Mouse (Mus musculus) midbrain, embryonic 16.5 days (tissue): ENCODE measurements around the gene Rxra. TPM values are rescaled to one million over a fixed set of nuclear protein-coding genes. Genes with fewer than 3 reads are reported as not detected.
A peak's percentile ranks its signal among the peaks of the same experiment; 100 is the strongest.

ENCODE experiments used
- ATAC-seq: fragments of 200-750 bp; cut with Nextera tagmentation; 2 replicates; pipeline ENCODE4 v1.8.0; 2017; ENCODE audit warnings: moderate TSS enrichment
- H3K27ac ChIP-seq: fragments of 300-500 bp; sonication (generic); 2 replicates; pipeline ENCODE4 v1.5.1; 2014; ENCODE audit warnings: mild to moderate bottlenecking, low read length, mixed read lengths
- H3K27me3 ChIP-seq: fragments of 300-500 bp; sonication (generic); 2 replicates; pipeline ENCODE4 v1.6.1; 2014; ENCODE audit warnings: low read depth, low read length, mixed read lengths; ENCODE audit not compliant: control insufficient read depth, insufficient read depth
- H3K36me3 ChIP-seq: fragments of 300-500 bp; sonication (generic); 2 replicates; pipeline ENCODE4 v1.6.1; 2014; ENCODE audit warnings: mild to moderate bottlenecking, low read length, moderate library complexity, mixed read lengths; ENCODE audit not compliant: control insufficient read depth, insufficient read depth
- H3K4me1 ChIP-seq: fragments of 300-500 bp; sonication (generic); 2 replicates; pipeline ENCODE4 v1.6.1; 2014; ENCODE audit warnings: mild to moderate bottlenecking, low read length, mixed read lengths; ENCODE audit not compliant: control insufficient read depth, insufficient read depth
- H3K4me2 ChIP-seq: fragments of 300-500 bp; sonication (generic); 2 replicates; pipeline ENCODE4 v1.6.1; 2014; ENCODE audit warnings: mild to moderate bottlenecking, low read length, mixed read lengths
- H3K4me3 ChIP-seq: fragments of 300-500 bp; sonication (generic); 2 replicates; pipeline ENCODE4 v1.5.1; 2014; ENCODE audit warnings: low read depth, mild to moderate bottlenecking, low read length, moderate library complexity, mixed read lengths
- H3K9ac ChIP-seq: fragments of 300-500 bp; sonication (generic); 2 replicates; pipeline ENCODE4 v1.6.1; 2014; ENCODE audit warnings: low read depth, low read length, mixed read lengths
- H3K9me3 ChIP-seq: fragments of 300-500 bp; sonication (generic); replicated peaks from 2 replicates; pipeline ENCODE4 v1.6.1; 2014; ENCODE audit warnings: mild to moderate bottlenecking, low read length, mixed read lengths; ENCODE audit not compliant: control insufficient read depth, poor library complexity, severe bottlenecking
- WGBS: fragments of 180-500 bp; shearing (Covaris S2); extraction: QIAGEN DNeasy Blood & Tissue Kit; methylation state at CpG from one replicate; pipeline ENCODE4 v1.1.7; 2014; 5-methylcytosine and 5-hydroxymethylcytosine counted together
- polyA plus RNA-seq: library from polyadenylated mRNA; unstranded; fragments of >200 nt; fragmentation: Nextera tagmentation; extraction: Ambion mirVana; gene quantifications from 2 replicates; pipeline ENCODE4 v1.2.1, GENCODE M21; 2015

Rxra gene
- polyA plus RNA-seq, 1 experiment from 2014 or later, result 2.5 TPM

DNA sequence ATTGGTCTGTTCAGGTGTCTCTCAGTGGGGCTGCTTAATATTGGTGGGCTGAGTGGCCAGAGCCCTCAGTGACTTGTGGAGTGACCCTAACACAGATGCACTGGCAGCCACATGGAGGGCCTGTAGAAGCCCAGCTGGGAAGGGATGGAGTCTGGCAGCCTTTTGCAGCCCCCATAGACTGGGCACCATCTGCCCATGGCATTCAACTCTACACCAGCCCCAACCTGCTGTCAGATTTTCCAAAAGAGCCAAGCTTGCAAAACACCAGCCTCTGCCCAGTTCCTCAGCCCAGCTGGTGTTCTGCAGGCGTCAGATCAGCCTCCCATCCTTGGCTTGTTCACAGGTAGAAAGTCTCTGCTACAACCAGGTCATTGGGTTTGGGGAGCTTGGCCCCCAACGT lies 70.6 kb downstream of the Rxra start:
- Histone ChIP-seq H3K4me3 (no peak overlapping the region), H3K4me2 (no peak overlapping the region), H3K4me1 (peaks cover 22% of the 10 kb centered on the region), H3K9ac (no peak overlapping the region), H3K9me3 (no peaks in the 10 kb centered on the region), H3K27me3 (no peaks in the 10 kb centered on the region), H3K27ac (no peak overlapping the region), H3K36me3 (no peaks in the 10 kb centered on the region)
- WGBS, result 25% methylated on average over 2 of the region's 2 CpGs
- no peak for ATAC-seq

DNA sequence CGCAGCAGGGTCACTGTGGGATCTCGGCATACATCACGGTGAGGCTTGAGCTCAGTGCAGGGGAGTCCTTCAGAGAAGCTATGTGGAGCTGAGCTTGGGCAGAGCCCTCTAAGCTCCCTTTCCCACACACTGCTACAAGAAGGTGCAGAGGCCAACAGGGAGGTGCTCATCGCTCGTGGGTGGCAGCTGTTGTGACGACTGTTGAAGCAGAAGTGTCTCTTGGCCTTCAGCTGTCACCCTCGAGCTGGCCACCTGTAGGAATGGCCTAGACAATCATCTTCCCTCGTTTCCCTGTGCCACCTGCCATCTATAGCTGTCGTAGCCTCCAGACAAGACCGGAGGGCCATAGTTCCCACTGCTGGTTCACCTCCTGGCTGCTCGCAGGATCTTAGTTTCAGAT lies 72.7 kb downstream of the Rxra start:
- H3K36me3 ChIP-seq, result no peaks in the 10 kb centered on the region
- H3K27me3 ChIP-seq, result no peaks in the 10 kb centered on the region
- H3K4me1 ChIP-seq, result peaks cover 22% of the 10 kb centered on the region
- no peak overlapping the region for H3K4me2 ChIP-seq
- ATAC-seq, result no peak
- H3K9me3 ChIP-seq, result no peaks in the 10 kb centered on the region
- H3K27ac ChIP-seq, result no peak overlapping the region
- WGBS, result 86% methylated on average over 11 of the region's 11 CpGs
- no peak overlapping the region for H3K9ac ChIP-seq
- no peak overlapping the region for H3K4me3 ChIP-seq

DNA sequence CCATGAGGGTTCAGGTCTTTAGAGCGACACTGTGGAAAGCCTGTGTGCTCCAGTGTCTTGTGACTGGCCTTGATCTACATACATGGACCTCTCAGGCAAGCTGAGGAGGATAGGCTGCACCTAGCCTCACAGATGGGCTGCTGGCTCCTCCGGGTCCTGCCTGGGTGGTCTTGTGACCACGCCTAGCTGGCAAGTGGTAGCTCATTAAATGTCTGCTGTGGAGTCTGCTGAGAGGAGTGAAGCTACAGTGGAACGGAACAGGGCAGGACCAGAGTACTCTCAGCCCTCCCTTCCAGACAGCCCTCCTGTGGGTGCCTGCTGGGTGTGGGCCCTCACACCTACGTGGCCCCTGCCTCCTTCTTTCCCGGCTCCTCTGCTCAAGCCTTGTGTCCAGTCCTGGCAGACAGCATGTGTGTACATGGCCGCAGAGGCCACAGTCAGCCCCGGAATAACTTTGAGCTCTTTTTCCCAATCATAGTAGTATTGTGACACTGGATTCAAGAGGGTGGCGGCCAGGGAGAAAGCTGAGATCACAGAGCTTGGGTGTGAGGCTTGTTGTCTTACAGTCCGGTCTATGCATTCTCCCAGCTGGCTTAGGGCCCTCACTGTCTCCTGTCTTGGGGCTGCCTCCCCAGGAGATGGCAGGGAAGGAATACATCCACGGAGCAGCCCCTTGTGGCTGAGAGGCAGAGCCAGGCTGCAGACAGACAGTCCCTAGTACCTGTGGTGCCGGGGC lies 74.3 kb downstream of the Rxra start:
- H3K9ac ChIP-seq, result no peak overlapping the region
- peaks cover 17% of the 10 kb centered on the region for H3K4me1 ChIP-seq
- 84% methylated on average over 12 of the region's 12 CpGs for WGBS
- no peak overlapping the region for H3K4me3 ChIP-seq
- no peak overlapping the region for H3K4me2 ChIP-seq
- H3K9me3 ChIP-seq, result no peaks in the 10 kb centered on the region
- H3K27ac ChIP-seq, result no peak overlapping the region
- no peaks in the 10 kb centered on the region for H3K36me3 ChIP-seq
- no peak for ATAC-seq
- no peaks in the 10 kb centered on the region for H3K27me3 ChIP-seq

DNA sequence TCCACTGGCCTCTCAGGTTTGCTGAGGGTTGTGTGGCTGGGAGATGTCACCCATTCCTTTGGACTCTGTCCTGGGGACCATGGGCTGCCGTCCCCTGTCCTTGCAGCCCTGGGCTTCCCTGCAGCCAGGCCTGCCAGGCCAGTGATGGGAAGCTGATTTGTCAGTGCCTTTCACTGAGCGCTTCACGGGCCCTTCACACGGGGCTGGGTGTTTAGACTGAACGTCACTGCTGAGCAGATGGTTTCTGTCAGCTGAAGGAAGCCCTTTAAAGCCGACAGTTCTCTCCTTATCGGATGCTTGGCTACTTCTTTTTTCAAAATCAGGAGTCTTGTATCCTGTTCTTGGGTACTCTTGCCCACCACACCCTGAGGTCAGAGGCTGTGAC lies 74.9 kb downstream of the Rxra start:
- no peak for ATAC-seq
- H3K27me3 ChIP-seq, result no peaks in the 10 kb centered on the region
- no peaks in the 10 kb centered on the region for H3K36me3 ChIP-seq
- no peak overlapping the region for H3K4me3 ChIP-seq
- H3K27ac ChIP-seq, result no peak overlapping the region
- H3K9me3 ChIP-seq, result no peaks in the 10 kb centered on the region
- 81% methylated on average over 7 of the region's 7 CpGs for WGBS
- H3K4me2 ChIP-seq, result no peak overlapping the region
- peaks cover 12% of the 10 kb centered on the region for H3K4me1 ChIP-seq
- H3K9ac ChIP-seq, result no peak overlapping the region

DNA sequence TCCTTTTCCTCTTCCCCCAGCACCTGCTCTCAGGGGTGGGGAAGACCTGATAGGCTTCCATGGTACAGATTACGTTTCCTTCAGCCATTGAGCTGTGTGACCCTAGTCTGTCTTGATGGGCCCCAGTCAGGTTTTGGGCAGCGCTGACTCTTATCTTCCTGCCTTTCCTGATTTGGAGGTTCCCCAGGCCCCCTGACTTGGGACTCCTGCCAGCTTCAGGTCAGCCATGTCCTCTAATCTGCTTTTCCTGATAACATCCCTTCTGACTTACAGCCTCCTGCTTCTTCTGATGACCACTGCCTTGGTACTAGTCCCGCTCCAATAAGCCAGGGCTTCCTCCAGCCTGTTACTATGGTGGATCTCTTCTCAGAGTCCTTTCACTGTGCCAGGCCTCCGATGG lies 75.6 kb downstream of the Rxra start:
- Histone ChIP-seq H3K4me3 (no peak overlapping the region), H3K27ac (no peak overlapping the region), H3K9me3 (no peaks in the 10 kb centered on the region), H3K9ac (no peak overlapping the region), H3K4me2 (no peak overlapping the region), H3K27me3 (no peaks in the 10 kb centered on the region), H3K4me1 (peaks cover 5% of the 10 kb centered on the region; the same call in 1 of the 2 replicates), H3K36me3 (no peaks in the 10 kb centered on the region)
- no peak for ATAC-seq
- 98% methylated on average over 4 of the region's 4 CpGs for WGBS

DNA sequence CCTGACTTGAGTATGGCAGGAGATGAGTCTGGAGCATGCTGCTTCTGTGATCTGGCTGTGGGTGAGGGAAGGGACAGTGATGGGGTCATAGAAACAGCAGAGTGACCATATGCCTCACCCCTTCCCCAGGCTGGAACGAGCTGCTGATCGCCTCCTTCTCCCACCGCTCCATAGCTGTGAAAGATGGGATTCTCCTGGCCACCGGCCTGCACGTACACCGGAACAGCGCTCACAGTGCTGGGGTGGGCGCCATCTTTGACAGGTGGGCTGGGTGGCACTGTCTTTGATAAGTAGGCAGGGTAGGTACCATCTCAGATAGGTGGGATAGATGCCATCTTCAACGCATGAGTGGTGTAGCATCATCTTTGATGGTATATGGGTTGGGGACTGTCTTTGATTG lies 77.9 kb downstream of the Rxra start:
- ATAC-seq, result no peak
- H3K27me3 ChIP-seq, result no peaks in the 10 kb centered on the region
- no peak overlapping the region for H3K4me3 ChIP-seq
- H3K27ac ChIP-seq, result no peak overlapping the region
- H3K9ac ChIP-seq, result no peak overlapping the region
- no peak overlapping the region for H3K4me2 ChIP-seq
- 98% methylated on average over 9 of the region's 9 CpGs for WGBS
- H3K4me1 ChIP-seq, result peaks cover 12% of the 10 kb centered on the region; the same call in 1 of the 2 replicates
- no peaks in the 10 kb centered on the region for H3K9me3 ChIP-seq
- no peaks in the 10 kb centered on the region for H3K36me3 ChIP-seq

DNA sequence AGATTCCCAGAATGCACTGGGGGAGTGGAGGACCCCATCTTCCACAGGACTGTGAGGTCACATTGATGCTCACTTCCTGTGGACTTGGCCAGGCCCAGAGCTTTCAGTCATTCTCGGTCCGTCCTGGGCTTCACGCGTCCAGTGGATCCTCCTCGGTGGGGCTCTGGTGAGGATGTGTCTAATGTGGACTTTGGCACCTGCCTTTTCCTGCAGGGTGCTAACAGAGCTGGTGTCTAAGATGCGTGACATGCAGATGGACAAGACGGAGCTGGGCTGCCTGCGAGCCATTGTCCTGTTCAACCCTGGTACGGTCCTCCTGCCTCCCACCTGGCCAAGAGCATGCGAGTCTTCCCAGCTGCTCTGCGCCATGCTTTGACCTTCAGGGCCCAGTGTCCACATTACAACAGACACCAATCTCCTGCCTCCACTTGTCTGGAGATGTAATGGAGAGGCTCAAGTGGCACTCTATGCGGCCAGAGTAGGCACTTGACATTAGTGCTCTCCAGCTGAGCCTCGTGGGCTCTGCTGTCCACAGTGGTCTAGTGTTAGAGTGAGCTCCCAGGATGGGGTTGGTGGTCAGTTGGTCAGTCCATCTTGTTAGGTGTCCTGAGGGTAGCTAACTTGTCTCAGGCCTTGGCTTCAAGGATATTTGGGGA lies 79.9 kb downstream of the Rxra start:
- no peak for ATAC-seq
- H3K36me3 ChIP-seq, result no peaks in the 10 kb centered on the region
- H3K4me3 ChIP-seq, result no peak overlapping the region
- H3K27me3 ChIP-seq, result no peaks in the 10 kb centered on the region
- H3K4me2 ChIP-seq, result no peak overlapping the region
- H3K27ac ChIP-seq, result no peak overlapping the region
- H3K9ac ChIP-seq, result no peak overlapping the region
- peaks cover 14% of the 10 kb centered on the region; the same call in 1 of the 2 replicates for H3K4me1 ChIP-seq
- 87% methylated on average over 13 of the region's 13 CpGs for WGBS
- no peaks in the 10 kb centered on the region for H3K9me3 ChIP-seq

DNA sequence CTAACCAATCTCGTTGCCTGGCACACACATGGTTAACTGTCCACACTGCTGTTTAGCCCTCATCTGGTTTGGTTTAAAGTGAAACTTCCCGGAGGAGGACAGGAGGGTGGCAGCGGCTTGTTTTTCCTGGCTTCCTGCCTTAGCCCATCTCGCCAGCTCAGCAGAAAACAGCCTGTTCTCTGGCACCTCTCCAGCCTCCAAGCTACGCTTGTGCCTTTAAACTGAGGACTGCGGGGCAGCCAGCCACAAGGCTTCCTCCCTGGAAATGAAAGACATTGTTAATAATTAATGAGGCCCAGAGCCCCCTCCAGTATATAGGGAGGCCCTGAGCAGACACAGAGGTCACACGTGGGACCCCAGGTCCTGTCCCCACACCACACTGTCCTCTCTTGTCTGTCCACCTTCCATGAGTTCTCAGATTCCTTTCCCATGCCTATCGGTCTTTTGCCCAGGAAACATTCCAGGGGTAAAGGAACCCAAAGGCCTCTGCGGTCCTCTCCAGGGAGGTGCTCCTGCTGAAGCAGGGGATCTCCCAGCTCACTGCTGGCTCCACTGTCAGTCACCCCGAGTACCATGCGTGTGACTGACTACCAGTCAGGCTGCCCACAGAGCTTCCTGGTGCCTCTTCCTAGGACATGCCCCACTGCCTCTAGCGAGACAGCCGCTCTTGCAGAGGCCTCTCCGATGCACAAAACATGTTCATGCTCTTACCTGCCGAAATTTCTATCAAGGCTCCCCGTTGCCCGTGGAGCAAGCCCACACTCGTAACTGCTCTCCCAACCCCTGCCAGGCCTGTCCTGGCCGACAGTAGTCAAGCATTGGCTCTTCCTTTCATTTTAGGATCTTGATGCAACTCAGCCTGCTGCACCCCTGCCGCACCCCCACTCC lies 82.4 kb downstream of the Rxra start:
- H3K4me3 ChIP-seq, result no peak overlapping the region
- ATAC-seq, result peak; percentile 70
- no peak overlapping the region for H3K4me2 ChIP-seq
- H3K9me3 ChIP-seq, result no peaks in the 10 kb centered on the region
- peak overlapping the region; percentile 3; the same call in 1 of the 2 replicates for H3K9ac ChIP-seq
- H3K27ac ChIP-seq, result peak overlapping the region; percentile 51
- H3K27me3 ChIP-seq, result no peaks in the 10 kb centered on the region
- WGBS, result 58% methylated on average over 20 of the region's 20 CpGs
- no peaks in the 10 kb centered on the region for H3K36me3 ChIP-seq
- H3K4me1 ChIP-seq, result peaks cover 17% of the 10 kb centered on the region; the same call in 1 of the 2 replicates
